Mouse (Mus musculus) embryonic fibroblast, embryonic 13.5 days (primary cell): ENCODE data around the gene Nexn.

Experiments used
- CTCF ChIP-seq: IDR thresholded peaks from 2 replicates; pipeline ENCODE4 v1.5.1; 2011; ENCODE audit warnings: mild to moderate bottlenecking, control low read depth, low read length, moderate library complexity, borderline replicate concordance; ENCODE audit not compliant: insufficient read depth
- POLR2A ChIP-seq: IDR thresholded peaks from 2 replicates; pipeline ENCODE4 v1.6.1; 2011; ENCODE audit warnings: low read depth, mild to moderate bottlenecking, control low read depth, low read length, moderate library complexity

- no peak for TF ChIP-seq CTCF
- no peak for TF ChIP-seq POLR2A
Observed at GRCm38 (mm10) chr3:152300376-152301337, 34.5 kb upstream of the Nexn start.
